Mouse (Mus musculus) kidney, adult 2 months (tissue): ENCODE measurements around the gene Agtpbp1. TPM values are rescaled to one million over a fixed set of nuclear protein-coding genes. Genes with fewer than 3 reads are reported as not detected.
"Not testable (repeated sequence)": the region's sequence is repeated elsewhere in the genome, so short reads cannot be mapped to it uniquely, and the experiment has no call there.

ENCODE experiments used
- DNase-seq: peaks from one replicate; pipeline ENCODE4 v3.0.0; 2021
- H3K27ac ChIP-seq: fragments of 200-500 bp; 2 replicates; pipeline ENCODE4 v1.5.1; 2012; ENCODE audit warnings: low read depth, low read length, control low read depth, inconsistent platforms; ENCODE audit not compliant: insufficient read depth
- H3K27me3 ChIP-seq: fragments of 200-500 bp; replicated peaks from 2 replicates; pipeline ENCODE4 v1.6.1; 2012; ENCODE audit warnings: mild to moderate bottlenecking, moderate library complexity, low read length, inconsistent platforms; ENCODE audit not compliant: control insufficient read depth, insufficient read depth
- H3K36me3 ChIP-seq: fragments of 200-500 bp; 2 replicates; pipeline ENCODE4 v1.6.1; 2012; ENCODE audit warnings: mild to moderate bottlenecking, moderate library complexity, low read length, inconsistent platforms; ENCODE audit not compliant: control insufficient read depth, insufficient read depth
- H3K4me1 ChIP-seq: fragments of 200-500 bp; 2 replicates; pipeline ENCODE4 v1.6.1; 2011; ENCODE audit warnings: low read length; ENCODE audit not compliant: control insufficient read depth, insufficient read depth
- H3K4me3 ChIP-seq: fragments of 200-500 bp; 2 replicates; pipeline ENCODE4 v1.5.1; 2011; ENCODE audit warnings: mild to moderate bottlenecking, low read depth, low read length, control low read depth; ENCODE audit not compliant: insufficient read depth
- CTCF ChIP-seq: fragments of 200-500 bp; conservative IDR thresholded peaks from 2 replicates; pipeline ENCODE4 v1.5.1; 2011; ENCODE audit warnings: low read depth, mild to moderate bottlenecking, control low read depth, low read length, moderate library complexity, mixed read lengths; ENCODE audit not compliant: insufficient read depth, insufficient read length
- POLR2A ChIP-seq: fragments of 200-500 bp; IDR thresholded peaks from one replicate; pipeline ENCODE4 v1.6.1; 2011; ENCODE audit warnings: low read depth, low read length, control low read depth
- WGBS: fragments of 180-500 bp; shearing (Covaris S2); methylation state at CpG from one replicate; pipeline ENCODE4 v1.1.7; 2018; 5-methylcytosine and 5-hydroxymethylcytosine counted together
- polyA plus RNA-seq: library from polyadenylated mRNA; depleted of rRNA; stranded (reverse); fragments of >200 nt; gene quantifications from 2 replicates; pipeline ENCODE4 v1.2.3, GENCODE M21; 2012

Agtpbp1 gene
- polyA plus RNA-seq, 1 experiment = 7.6 TPM

- 82% methylated on average over 1 of the region's 1 CpGs for WGBS
- TF ChIP-seq POLR2A (no peak), CTCF (no peak)
- Histone ChIP-seq H3K36me3 (peaks cover 3% of the 10 kb centered on the region; the same call in 1 of the 2 replicates), H3K27me3 (no peaks in the 10 kb centered on the region), H3K4me1 (no peaks in the 10 kb centered on the region), H3K27ac (no peak overlapping the region), H3K4me3 (no peak overlapping the region)
- no peak for DNase-seq
Observed at GRCm38 (mm10) chr13:59592630-59593029, 7.6 kb upstream of the Agtpbp1 start.

DNA sequence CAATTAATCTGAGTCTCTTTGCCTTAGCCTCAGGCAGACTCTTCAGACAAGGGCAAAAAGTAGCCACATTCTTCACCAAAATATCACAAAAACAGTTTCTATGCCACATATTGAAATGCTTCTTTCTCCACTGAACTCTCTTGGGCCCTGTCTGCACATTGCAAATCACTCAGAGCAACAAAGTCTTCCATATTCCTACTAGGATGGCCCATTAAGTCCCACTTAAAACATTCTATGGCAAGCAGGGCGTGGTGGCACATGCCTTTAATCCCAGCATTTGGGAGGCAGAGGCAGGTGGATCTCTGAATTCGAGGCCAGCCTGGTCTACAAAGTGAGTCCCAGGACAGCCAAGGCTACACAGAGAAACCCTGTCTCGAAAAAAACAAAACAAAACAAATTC lies 7.0 kb upstream of the Agtpbp1 start:
- DNase-seq, H3K27me3 ChIP-seq, H3K36me3 ChIP-seq, H3K27ac ChIP-seq, H3K4me3 ChIP-seq, H3K4me1 ChIP-seq: not testable (repeated sequence)
- 96% methylated on average over 3 of the region's 3 CpGs for WGBS

DNA sequence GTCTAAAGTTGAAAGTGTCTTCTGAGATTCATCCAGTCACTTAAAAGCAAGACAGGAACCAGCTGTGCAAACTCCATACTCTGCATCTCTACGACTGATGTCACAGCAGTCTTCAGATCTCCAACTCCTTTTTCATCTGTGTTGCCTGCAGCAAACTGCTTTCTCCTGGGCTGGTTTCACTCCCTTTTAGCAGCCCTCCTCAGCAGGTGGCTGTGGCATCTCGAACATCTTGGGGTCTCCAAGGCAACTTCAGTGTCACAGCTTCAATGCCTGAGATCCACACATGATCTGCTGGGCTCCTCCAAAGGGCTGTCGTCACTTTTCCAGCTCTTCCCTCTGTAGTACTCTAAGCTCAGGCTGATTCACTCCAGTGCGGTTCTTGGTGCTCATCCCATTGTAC lies 5.7 kb upstream of the Agtpbp1 start:
- no peak overlapping the region for H3K4me3 ChIP-seq
- no peak for TF ChIP-seq POLR2A
- TF ChIP-seq CTCF = no peak
- H3K4me1 ChIP-seq = no peaks in the 10 kb centered on the region
- H3K27ac ChIP-seq = no peak overlapping the region
- H3K27me3 ChIP-seq = no peaks in the 10 kb centered on the region
- peaks cover 3% of the 10 kb centered on the region; the same call in 1 of the 2 replicates for H3K36me3 ChIP-seq
- no peak for DNase-seq
- 87% methylated on average over 4 of the region's 4 CpGs for WGBS

GRCm38 (mm10) chr13:59589672-59590071 lies 4.6 kb upstream of the Agtpbp1 start:
- Histone ChIP-seq H3K36me3 (peaks cover 3% of the 10 kb centered on the region; the same call in 1 of the 2 replicates), H3K27ac (no peak overlapping the region), H3K4me3 (no peak overlapping the region), H3K27me3 (no peaks in the 10 kb centered on the region), H3K4me1 (no peaks in the 10 kb centered on the region)
- 92% methylated on average over 4 of the region's 4 CpGs for WGBS
- TF ChIP-seq POLR2A = no peak
- no peak for TF ChIP-seq CTCF
- DNase-seq = no peak

- Histone ChIP-seq H3K27me3 (no peaks in the 10 kb centered on the region), H3K4me3 (no peak overlapping the region), H3K36me3 (no peaks in the 10 kb centered on the region; the same call in 1 of the 2 replicates), H3K27ac (no peak overlapping the region), H3K4me1 (no peaks in the 10 kb centered on the region)
- TF ChIP-seq POLR2A (no peak), CTCF (no peak)
- no peak for DNase-seq
- WGBS = 98% methylated on average over 2 of the region's 2 CpGs
Observed at GRCm38 (mm10) chr13:59587201-59587600, 2.2 kb upstream of the Agtpbp1 start.

DNA sequence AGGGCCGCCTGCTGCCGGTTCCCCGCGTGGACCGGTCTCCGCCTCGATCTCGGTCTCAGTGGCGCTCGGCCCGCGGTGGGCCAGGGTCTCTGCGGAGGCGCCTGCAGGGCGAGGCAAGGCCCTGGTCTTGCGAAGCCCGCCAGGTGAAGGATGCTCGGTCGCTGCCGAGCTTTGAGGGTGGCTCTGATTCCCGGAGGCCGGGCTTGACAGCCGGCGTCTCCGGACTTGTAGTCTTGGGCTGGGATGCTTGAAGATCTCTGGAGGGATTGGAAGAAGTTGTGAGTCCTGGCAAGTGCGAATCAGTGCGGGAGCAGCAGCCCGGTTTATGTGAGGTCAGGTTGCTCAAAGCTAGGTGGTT lies 600 bp upstream of the Agtpbp1 start:
- peak overlapping the region; percentile 36; the same call in 1 of the 2 replicates for H3K27ac ChIP-seq
- no peaks in the 10 kb centered on the region for H3K27me3 ChIP-seq
- WGBS = under 1% methylated on average over 28 of the region's 28 CpGs
- H3K4me1 ChIP-seq = no peaks in the 10 kb centered on the region
- no peaks in the 10 kb centered on the region for H3K36me3 ChIP-seq
- H3K4me3 ChIP-seq = peak overlapping the region; percentile 81
- no peak for TF ChIP-seq CTCF
- TF ChIP-seq POLR2A = no peak
- peak; percentile 37 for DNase-seq

DNA sequence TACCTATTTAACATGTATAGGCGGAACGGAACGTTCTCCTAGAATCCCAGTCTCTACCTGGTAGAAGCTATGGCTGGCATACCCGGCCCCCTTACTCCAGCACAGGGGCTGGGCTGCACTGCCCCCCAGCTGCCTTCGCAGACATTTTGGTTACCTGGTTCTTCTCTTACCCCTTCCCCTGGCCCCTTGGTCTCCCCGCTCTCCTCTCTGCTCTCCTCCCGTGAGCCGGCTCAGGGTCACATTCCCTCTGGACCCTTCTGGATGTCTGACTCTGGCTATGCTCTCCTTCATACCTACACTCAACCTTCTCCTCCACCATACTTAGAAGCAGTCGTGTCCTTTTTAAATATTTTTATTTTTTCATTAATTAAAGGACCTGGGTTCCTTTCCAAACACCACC lies 546 bp downstream of the Agtpbp1 start:
- DNase-seq = peak; percentile 42
- WGBS = 3% methylated on average over 9 of the region's 9 CpGs
- TF ChIP-seq POLR2A (no peak), CTCF (0 out of 2 replicates have a peak, but pooled peaks have one; percentile 21)

DNA sequence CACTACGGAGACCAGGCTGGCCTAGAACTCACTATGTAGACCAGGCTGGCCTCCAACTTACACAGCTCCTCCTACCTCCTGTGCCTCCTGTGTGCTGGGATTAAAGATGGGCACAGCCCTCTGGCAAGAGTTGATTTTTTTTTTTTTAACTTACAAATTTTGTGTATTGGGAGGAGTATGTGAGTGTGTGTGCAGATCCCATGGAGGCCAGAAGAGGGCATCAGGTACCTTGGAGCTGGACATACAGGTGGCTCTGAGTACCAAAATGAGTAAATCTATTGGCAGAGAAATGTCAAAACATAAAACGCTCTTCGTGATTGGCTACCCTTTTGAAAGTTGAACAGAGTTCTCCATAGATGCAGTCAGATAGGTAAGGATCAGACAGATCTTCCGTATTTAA lies 4.1 kb downstream of the Agtpbp1 start:
- TF ChIP-seq POLR2A (no peak), CTCF (0 out of 2 replicates have a peak, but pooled peaks have one; percentile 15)
- 98% methylated on average over 4 of the region's 4 CpGs for WGBS
- no peak overlapping the region for H3K27ac ChIP-seq
- H3K4me3 ChIP-seq = no peak overlapping the region
- H3K27me3 ChIP-seq = no peaks in the 10 kb centered on the region
- no peak for DNase-seq
- no peaks in the 10 kb centered on the region for H3K4me1 ChIP-seq
- H3K36me3 ChIP-seq = no peaks in the 10 kb centered on the region

More for the DNA sequence above, 546 bp downstream of the Agtpbp1 start:
- H3K36me3 ChIP-seq = no peaks in the 10 kb centered on the region
- H3K4me3 ChIP-seq = peak overlapping the region; percentile 59
- no peaks in the 10 kb centered on the region for H3K27me3 ChIP-seq
- H3K27ac ChIP-seq = peak overlapping the region; percentile 68
- no peaks in the 10 kb centered on the region for H3K4me1 ChIP-seq
